Mouse (Mus musculus) Muller cell, postnatal 12 days (primary cell): ENCODE measurements at regions not wholly inside any gene's neighbourhood (a gene's known extent, or its start where the extent isn't known, plus 50 kb on each side); places are given as distances from the start of the nearest gene placed in this dataset.
A peak's percentile ranks its signal among the peaks of the same experiment; 100 is the strongest.

ENCODE experiments used
- DNase-seq: peaks from one replicate; pipeline ENCODE4 v3.0.0-alpha.2; 2015; ENCODE audit errors: inconsistent ontology term

GRCm38 (mm10) chr13:42244240-42245086, 56.8 kb upstream of the Edn1 start:
- peak; percentile 63 for DNase-seq

- DNase-seq: no peak
Measured at GRCm38 (mm10) chr13:42245753-42246409, 55.4 kb upstream of the Edn1 start.
